Mouse (Mus musculus) embryo, embryonic 9.5 days (tissue): ENCODE measurements at regions not wholly inside any gene's neighbourhood (a gene's known extent, or its start where the extent isn't known, plus 50 kb on each side); places are given as distances from the start of the nearest gene placed in this dataset.
A peak's percentile ranks its signal among the peaks of the same experiment; 100 is the strongest.

Experiments used
- DNase-seq: peaks from one replicate; pipeline ENCODE4 v3.0.0-alpha.2; 2017; ENCODE audit errors: extremely low spot score

GRCm38 (mm10) chr16:37459533-37459890 lies 74.8 kb upstream of the Stxbp5l start:
- DNase-seq = no peak

- DNase-seq = no peak
These were observed 74.1 kb upstream of the Stxbp5l start for GRCm38 (mm10) chr16:37458592-37459532.

GRCm38 (mm10) chr16:37455971-37456370 lies 71.2 kb upstream of the Stxbp5l start:
- DNase-seq = no peak

DNA sequence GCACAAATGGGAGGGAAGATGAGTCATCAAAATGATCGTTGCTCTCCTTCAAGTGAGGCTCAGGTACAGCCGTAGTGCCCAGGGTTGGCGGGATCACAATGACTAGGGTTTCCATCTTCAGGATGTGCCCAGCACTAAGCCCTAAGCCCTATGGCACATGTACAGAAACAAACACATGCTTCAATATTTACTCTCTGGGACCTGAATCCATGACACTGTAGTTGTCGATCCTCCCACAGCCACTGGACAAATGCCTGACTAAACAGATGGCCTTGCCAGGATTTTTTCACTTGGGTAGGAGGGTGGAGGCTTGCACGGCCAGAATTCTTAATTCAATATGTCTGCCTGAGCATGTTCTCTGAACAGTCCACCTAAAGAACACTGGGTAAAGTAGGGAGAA lies 65.1 kb upstream of the Stxbp5l start:
- DNase-seq = no peak

- no peak for DNase-seq
These were observed 61.0 kb upstream of the Stxbp5l start for GRCm38 (mm10) chr16:37445756-37446155.

DNA sequence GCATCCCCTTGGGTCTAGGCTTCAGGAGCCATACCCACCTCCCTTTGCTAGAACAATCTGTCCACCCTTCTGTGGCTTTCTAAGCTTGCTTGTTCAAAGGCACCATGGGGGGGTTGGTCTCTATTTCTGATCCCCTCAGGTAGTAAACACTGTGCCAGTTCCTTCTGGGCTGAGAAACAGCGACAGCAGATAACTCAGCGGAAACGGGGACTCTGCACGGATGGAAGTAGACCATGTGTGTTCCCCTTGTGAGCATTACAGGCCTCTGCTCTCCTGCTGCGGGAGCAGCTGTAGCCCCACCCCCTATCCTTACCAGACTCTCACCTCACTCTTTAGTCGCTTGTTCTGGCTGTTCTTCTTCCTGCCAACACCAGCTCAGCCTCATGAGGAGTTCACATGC lies 58.2 kb upstream of the Stxbp5l start:
- no peak for DNase-seq

DNA sequence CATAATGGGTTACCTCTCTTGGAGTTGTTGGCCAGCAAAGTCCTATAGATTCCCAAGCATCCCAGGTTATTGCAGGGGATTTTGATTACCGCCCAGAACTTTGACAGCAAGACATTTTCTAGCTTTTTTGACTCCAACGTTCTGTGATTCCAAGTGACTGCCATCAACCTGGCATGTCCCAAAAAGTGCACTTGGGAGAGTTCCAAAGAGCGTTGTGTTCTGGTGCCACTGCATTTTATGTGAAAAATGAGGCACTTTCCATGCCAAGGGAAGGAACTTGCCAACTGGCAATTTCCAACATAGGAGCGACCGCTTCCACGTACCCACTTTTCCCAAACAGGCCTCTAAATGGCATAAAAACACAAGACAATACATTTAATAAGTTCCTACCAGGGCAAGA lies 57.7 kb upstream of the Stxbp5l start:
- DNase-seq = no peak

DNA sequence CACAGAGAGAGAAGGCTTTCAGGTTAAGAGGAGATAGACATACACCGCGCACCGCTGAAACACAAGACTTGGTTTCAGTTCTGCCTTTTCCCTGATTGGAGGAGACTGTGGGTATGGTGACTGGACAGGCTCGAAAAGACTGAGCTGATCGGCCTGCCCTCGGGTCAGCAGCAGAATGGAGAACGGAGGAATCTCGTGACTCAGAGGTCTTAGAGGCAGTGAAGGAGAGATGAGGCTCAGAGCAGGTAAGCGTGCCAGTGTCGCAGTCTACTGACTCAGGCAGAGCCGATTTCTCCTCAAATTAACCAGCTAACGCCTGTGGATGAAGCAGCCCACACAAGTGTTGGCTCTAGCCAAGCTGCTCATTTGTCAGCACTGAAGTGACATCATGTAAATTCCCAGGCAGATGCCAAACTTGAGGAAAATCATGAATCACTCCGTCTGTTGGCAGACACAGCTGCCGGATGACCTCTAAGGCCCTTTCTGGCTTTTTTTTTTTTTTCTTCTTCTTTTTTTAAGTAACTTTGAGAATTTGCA lies 55.9 kb upstream of the Stxbp5l start:
- peak; percentile 9 for DNase-seq
